Mouse (Mus musculus) stomach, postnatal 0 days (tissue): Measurements from ENCODE around the gene Rnf10.

ENCODE experiments used
- CTCF ChIP-seq: IDR thresholded peaks from 2 replicates; pipeline ENCODE4 v1.5.1; 2016; ENCODE audit warnings: antibody characterized with exemption, low read depth, mild to moderate bottlenecking, moderate library complexity
- EP300 ChIP-seq: optimal IDR thresholded peaks from 2 replicates; pipeline ENCODE3; 2016; ENCODE audit warnings: antibody characterized with exemption

DNA sequence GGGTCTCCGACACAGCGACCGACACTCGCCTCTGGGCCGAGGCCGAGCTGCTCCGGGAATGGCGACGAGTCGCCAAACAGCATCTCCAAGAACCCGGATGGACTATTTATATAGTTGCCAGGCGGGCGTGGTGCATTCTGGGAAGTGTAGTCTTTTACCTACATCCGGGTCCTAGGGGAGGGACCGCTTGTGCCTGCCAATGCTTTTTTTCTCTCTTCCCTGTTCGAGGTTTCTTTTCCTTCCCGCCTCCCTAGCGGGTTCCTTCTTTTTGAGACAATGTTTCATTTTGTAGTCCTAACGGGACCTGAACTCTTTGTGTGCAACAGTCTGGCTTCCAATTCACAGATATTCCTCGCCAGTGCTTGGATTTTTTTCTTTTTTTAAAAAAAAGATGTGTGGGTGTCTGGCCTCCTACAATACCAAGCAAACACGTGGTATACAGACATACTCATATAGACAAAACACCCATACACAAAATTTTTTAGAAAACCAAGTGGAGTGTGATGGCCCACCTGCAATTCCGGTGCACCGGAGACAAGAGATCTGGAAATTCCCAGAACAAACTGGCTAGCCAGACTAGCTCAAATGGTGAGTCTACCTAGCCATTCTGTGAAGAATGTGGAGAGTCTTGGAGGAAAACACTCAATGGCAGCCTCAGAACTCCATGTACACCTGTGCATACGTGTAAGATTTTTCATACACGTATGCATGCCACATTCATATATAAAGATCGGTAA, at the start of gene Rnf10:
- TF ChIP-seq CTCF (no peak), EP300 (no peak)
